Mouse (Mus musculus) adrenal gland, postnatal 36 days (tissue): ENCODE measurements at regions not wholly inside any gene's neighbourhood (a gene's known extent, or its start where the extent isn't known, plus 50 kb on each side); places are given as distances from the start of the nearest gene placed in this dataset.

ENCODE experiments used
- DNase-seq, 2 experiments: peaks; one replicate each; pipeline ENCODE4 v3.0.0; 2021; ENCODE audit warnings: mixed read lengths in 1 of 2

DNA sequence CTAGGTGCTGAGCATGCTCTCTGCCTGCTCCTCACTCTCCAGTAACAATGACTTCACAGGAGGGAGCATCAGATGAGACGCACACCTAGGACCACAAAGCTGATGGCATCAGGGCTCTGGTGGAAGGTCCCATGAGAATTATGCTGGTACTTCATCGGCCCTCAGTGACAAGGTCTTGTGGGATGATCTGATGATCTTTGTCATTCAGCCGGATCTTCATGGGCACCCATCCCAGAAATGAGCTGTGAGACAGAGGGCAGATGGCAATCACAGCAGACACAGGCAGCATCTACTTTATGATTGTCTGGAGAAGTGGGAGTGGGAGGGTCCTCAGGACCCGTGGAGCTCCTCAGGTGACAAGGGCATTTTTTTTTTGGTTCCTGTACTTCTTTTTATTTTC, 114.7 kb upstream of the Ctnnb1 start:
- peak in 1 of 2 experiments; percentile 38 for DNase-seq

DNA sequence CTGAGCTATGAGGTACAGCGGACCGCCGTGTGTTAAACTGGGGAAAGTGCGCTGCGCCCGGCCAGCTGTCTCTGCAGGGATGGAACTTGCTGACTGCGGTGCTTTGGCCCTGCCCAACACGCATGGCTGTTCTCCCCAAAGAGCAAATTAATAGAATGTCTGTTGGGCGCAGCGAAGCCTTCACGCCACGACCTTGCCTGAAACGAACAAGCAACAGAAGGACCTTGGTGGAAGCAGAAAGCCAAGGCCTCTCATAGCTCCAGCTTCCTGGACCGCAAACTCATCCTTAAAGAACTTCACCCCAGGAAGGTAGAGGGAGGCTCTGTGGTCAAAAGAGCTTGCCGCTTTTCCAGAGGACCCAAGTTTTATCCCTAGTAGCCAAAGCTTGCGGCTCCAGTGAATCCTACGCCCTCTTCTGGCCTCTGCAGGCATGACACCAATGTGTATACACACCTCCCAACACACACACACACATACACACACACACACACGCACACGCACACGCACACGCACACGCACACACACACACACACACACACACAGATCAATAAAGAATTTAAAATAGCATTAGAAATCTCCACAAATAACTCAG, 110.2 kb upstream of the Ctnnb1 start:
- peak; percentile 46 to 55 for DNase-seq

DNA sequence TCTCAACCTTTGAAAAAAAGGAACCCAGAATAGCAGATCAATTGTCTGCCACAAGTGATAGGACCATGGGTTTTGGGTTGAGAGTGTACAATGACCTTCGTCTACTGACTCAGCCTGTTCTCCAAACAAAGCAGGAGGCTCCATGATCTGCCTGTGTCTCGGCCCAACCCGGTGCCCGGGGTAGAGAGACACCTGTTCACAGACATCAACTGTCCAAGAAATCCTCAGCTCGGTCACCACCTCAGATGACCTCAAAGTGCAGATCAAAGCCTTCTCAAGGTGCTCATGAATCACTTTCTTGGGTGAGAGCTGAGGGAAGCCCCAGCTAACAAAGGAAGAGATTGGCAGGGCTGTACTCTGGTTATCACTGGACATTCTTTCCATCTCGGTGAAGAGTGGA, 108.1 kb upstream of the Ctnnb1 start:
- no peak for DNase-seq

DNA sequence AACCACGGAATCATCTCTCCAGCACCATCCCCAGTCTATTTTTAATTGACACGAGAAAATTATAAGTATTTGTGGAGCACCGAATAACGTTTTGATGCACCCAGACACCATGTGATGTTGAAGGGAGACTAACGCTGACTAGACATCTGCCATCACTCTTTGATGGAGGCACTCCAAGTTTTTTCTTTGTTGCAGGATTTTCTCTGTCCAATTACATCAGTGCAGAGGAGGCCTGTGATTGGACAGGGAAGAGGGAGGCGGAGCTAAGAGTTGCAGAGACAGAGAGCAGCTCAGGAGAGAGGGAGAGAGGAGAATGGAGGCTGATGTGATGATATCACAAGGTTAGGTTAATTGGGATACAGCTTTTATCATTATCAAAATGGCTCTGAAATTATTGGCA, 105.6 kb upstream of the Ctnnb1 start:
- DNase-seq = no peak

DNA sequence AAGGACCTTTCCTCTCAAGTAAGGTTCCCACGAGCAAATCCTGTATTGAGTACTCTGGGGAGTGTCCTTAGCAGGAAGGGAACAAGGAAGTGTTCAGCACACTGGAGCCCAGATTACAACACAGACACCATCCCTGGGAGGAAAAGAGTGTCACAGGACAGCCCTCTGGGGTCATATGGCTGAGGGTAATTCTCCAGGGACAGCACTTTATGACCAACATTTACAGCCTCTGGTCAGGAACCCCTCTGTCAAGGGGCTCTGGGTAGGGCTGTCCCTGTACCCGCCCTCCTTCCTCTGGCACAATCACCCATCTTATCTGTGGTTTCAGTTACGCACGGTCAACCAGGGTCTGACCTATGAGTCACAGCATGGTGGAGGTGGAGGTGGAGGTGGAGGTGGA, 102.8 kb upstream of the Ctnnb1 start:
- peak in 1 of 2 experiments; percentile 29 for DNase-seq

DNA sequence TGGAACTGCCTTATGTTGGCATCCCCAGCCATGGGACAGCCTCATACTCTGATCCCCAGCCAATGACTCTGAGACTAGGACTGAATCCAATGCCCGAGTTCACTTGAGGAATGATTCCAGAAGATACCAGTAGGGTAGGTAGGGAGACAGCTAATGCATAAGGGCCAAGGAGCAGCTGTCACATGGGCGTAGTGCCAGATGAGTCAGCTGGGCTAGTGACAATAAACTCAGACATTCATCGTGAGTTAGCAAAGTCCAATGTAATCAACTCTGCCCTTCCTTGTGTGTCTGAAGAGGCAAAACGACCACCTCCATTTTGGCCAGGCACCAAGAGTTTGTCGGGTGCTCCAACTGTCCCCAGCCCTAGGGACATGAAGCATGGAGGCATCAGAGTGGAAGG, 98.5 kb upstream of the Ctnnb1 start:
- peak; percentile 90 to 94 for DNase-seq

DNA sequence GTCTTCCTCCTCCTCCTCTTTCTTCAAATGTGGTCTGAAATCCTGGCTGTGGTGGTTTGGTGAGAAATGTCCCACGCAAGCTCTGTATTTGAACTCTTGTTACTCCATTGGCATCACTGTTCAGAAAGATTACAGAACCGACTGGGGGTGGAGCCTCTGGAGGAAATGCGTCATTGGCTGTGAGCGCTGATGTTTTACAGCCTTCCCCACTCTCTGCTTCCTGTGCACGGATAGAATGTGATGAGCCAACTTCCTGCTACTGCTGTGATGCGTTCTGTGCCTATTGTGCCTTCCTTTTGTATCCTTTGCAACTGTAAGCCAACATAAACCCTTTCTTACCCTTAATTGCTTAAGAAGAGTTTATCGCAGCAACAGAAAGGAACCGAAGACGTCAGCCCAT, 94.8 kb upstream of the Ctnnb1 start:
- DNase-seq = no peak

DNA sequence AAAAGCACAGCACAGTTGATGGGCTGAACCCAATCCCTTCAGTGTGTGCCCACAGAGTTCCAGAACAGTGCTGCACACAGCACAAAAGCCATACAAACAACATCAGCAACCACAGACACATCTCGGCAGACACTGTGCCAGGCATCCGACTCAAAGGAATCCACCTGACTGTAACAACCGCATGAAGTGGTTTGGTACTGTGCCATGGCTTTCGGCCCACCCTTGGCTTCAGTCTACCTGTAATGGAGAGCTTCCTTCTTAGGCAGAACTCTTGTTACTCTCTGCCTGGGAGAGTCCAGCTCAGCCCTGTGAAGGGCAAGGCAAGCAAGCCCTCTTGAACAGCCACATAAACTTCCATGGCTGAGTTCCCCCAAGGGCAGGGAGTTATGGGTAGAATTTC, 93.4 kb upstream of the Ctnnb1 start:
- no peak for DNase-seq

DNA sequence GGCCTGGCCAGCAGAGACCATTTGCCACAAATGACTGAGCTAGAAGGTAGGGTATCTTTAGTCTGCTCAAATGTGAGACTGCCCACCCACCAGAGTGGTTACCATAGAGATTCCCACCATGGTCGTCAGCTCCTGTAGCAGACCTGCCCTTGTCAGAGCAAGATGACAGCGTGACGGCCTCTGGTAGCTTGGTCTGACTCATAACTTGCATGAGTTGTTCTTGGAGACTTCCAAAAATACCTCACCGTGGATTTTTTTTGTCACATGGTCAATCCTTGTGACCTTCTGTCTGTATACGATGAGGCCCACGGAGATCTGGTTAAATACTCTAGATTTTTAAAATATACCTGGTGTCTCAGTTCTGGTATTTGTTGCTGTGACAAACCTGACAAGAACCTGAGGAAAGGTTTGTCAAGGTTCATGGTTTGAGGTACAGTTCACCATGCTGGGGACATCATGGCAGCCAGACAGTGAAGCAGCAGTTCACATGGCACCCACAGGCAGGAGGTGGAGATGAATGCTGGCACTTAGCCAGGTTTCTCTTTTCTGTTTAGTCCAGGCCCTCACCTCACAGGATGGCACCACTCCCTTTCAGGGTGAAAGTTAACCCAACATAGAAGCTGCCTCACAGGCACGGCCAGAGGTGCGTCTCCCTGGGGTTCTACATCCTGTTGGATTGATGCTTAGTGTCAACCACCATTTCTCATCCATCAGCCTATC, 91.4 kb upstream of the Ctnnb1 start:
- peak; percentile 26 to 31 for DNase-seq

DNA sequence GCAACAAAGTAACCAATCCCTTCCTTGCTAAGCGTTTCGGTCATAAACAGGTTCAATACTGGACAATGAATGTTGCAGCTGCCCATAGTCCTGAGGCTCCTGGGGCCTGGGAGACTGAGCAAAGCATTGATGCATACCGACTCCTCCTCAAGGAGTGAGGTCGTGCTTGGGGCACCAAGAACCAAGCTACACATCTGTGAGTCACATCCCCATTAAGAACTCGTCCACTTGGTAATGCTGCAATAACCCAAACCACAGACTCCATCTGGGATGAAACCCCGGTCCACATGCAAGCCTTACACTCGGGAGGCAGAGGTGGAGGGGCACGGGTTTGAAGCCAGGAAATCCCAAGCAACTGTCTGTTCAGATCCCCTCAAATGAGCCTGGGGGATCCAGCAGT, 85.3 kb upstream of the Ctnnb1 start:
- DNase-seq = no peak

DNA sequence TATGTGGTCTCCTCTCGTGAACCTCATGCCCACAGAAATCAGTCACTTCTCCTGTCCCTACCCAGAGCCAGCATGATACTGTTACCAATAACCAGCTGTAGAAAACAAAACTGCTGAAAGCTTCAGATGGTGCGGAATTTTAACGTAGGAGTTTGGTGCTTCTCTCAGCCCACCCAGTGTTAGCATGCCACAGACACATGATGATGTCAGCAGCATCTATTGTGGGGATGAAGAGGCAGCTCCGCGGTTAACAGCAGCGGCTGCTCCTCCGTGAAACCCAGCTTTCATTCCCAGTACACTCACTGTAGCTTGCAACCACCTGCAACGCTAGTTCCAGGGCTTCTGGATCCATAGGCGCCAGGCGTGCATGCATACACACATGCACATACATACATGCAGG, 83.5 kb upstream of the Ctnnb1 start:
- no peak for DNase-seq

DNA sequence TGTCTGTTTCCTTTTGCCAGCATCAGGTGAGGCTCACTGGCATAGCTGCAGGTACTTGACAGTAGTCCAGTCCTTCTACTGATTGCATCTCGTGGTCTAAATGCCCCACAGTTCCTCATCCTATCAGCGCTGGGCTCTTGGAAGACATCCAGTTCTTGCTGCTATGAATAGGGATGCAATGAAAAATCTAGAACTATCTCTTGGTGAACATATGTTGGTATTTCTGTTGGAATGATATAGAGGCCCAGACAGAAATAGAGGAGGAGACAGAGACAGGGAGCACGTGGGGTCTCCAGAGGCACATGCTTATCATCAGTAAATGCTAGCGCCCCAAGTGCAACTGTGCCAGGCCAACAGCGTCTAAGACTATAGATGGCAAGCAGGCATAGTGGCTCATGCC, 81.4 kb upstream of the Ctnnb1 start:
- no peak for DNase-seq

DNA sequence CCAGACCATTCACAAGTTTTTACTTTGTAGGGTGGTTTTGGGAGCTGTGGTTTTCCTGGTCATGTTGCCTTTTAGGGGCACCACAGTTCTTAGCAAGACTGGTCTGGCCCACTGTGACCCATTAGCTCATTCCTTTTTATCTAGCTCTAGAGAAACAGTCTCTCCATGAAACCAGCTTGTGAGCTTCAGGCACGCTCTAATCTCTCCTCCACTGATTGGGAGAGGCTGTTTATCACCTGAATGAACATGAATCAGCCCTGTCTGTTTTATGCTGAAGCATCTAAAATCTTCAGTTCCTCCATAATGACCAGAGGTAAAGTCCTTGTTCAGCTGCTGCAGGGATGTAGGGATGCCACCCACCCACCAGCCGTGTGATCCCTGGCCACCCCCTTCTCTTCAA, 80.1 kb upstream of the Ctnnb1 start:
- no peak for DNase-seq

DNA sequence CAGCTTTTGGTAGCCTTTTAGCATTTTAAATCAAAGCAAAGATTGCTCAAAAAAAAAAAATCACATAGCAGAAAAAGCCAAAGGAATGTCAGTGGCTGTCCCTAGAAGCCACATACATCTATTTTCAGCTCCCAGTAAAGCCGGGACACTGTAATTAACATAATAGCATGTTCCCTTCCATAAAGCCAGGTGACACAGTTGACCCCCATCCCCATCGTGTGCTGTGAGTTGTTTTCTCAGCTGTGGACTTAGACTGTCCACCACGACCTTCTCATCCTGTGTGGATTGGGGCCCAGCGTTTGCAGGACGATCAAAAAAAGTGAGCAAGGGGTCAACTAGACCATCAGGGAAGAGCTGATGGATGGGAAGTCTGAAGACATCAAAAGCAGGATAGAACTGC, 78.9 kb upstream of the Ctnnb1 start:
- no peak for DNase-seq

DNA sequence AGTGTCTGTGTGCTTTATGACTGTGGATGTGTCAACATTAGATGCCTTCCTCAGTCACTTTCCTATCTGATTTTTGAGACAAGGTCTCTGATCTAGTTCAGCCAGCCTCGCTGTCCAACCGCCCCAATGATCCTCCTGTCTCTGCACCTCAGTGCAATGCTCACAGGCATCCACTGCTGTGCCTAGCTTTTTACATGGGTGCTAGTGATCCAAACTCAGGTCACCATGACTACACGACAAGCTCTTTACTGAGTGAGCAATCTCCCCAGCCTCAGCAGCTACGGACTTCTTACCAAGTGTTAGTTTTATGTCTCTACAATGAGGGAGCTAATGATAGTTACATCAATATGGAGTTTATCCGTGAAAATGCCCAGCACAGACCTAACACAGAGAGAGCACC, 77.1 kb upstream of the Ctnnb1 start:
- no peak for DNase-seq

DNA sequence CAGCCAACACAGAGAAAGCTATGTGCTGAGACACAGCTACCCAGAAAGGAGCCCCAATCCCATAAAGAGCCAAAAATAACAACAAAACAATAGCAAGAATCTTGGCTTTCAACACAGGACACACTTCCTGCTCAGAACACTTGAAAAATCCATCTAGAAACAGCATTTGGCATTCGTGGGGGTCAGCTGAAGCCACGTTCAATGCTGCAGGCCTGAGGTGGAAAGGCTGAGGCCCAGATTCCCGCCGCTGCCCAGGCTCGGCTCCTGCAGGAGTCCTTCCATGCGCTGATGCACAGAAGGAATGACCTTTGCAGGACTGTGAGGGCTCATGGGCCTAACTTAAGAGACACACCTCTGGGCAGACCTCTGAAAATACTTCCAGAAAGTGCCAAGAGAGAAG, 76.4 kb upstream of the Ctnnb1 start:
- peak in 1 of 2 experiments; percentile 51 for DNase-seq

DNA sequence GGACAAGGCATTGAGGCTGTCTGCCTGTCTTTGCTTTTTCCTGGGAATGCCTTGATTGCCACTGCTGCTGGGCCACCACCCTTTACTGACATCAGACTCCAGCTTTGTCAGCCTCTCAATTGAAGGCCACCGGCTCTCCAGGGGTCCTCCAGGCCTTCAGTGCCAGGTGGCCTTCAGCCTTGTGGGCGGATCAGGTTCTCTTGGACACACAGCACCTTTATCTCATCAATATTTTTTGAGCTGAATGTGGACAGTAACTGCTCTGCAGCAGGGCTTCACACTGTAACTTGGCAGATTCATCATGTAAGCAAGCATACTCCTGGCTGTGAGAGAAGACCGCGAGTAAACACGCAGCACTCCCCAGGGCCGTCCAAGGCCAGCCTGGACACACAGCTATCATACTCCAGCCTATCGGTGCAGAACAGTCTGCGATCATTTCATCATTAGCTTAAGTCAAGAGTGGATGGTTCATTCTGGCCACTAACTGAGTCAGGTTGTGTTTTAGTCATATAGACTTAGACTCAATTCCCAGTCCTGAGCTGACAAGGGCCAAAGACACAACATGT, 75.9 kb upstream of the Ctnnb1 start:
- peak; percentile 28 to 53 for DNase-seq

DNA sequence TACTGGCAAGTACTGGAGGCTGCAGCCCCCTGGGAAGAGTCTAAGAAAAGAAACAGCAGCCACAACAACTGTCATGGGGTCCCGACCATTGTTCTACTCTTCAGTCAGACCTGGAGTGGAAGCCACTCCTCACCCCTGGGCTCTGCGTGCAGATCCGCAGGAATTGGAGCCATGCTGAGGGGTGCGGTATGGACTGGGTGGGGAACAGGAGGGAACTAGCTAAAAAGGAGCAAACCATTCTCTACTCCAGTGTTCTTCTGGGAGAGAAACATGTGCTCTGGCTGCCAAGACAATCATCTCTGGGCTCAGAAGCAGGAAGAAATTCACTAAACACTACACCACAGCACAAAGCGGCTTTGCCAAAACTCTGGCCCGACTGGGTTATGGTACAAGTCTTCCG, 74.7 kb upstream of the Ctnnb1 start:
- DNase-seq = no peak

DNA sequence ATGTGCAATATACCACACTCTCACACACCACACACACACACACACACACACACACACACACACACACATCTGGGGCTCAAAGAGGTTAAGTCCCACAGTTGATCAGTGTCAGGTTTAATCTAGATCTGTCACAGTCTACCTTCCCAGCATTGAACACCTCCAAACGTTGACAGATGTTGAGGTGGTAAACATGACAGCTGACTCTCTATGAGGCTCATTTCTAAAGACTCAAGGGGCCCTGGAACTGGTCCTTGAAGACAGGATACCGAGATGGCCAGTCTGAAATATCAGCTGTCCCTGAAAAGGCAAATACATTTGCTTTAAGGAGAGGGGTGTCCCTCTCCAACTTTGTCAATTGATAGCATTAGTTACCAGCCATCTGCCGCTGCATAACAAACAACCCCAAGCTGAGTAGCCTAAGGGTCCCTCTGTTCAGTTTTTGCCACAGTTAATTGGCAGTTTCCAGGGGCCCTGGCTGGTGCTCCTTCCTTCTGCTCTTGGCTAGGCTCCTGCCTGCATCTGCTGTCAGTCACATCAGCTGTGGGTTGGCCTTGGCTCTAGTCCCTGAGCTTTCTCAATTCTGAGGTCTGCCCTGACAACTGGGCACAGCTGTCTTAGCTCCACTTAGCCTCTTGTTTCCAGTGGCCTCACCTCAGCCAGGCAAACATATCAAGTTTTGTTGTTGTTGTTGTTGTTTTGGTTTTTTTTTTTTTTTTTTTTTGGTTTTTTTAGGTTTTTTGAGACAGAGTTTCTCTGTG, 73.5 kb upstream of the Ctnnb1 start:
- peak; percentile 72 to 73 for DNase-seq

DNA sequence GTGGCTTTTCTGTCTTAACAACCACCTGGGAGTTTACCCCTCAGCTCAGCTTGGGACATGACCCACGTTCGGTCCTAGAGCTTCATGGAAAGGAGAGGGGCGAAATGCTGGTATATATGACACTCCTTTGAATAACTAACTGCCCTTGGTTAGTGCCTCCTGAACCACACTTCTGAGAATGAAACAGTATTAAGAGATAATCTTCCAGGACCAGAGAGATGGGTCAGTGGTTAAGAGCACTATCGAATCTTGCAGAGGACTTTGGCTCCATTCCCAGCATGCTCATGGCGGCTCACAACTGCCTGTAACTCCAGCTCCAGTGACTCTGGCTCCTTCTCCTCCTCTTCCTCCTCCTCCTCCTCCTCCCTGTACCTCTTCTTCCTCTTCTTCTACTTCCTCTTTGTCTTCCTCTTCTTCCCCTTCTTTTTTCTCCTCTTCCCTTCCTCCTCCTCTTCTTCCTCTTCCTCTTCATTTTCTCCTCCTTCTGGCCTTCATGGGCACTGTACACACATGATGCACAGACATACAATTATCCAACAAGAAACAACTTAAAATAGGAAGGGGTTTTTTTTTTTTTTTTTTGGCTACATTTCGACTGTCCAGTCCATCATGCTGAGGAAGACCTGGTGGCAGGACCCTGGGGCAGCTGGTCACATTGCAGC, 71.0 kb upstream of the Ctnnb1 start:
- no peak for DNase-seq

DNA sequence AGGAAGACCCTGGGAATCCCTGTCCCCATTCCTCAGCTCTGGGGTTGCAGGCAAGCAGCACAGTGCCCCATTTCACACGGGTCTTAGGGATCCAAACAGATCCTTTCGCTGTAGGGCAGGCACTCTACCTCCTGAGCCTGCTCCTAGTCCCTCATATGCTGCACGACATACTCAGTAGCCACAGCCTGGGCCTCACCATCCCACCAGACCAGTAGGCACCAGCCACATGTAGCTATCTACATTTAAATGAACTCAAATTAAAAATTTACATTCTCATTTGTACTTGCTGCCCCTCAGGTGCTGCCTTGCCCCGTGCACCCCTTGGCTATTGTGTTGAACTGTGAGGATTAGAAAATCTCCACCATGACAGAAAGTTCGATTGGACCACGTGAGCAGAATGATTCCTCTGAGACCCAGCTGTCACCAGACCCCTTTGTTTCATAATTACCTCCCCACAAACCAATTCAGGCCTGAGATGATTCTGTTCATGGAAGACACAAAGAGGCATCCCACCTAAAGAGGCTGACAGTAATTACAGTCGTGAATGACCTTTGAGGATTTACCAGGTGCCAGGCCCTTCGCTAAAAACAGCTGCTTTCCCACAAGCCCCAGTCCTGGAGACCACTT, 67.9 kb upstream of the Ctnnb1 start:
- DNase-seq = no peak

DNA sequence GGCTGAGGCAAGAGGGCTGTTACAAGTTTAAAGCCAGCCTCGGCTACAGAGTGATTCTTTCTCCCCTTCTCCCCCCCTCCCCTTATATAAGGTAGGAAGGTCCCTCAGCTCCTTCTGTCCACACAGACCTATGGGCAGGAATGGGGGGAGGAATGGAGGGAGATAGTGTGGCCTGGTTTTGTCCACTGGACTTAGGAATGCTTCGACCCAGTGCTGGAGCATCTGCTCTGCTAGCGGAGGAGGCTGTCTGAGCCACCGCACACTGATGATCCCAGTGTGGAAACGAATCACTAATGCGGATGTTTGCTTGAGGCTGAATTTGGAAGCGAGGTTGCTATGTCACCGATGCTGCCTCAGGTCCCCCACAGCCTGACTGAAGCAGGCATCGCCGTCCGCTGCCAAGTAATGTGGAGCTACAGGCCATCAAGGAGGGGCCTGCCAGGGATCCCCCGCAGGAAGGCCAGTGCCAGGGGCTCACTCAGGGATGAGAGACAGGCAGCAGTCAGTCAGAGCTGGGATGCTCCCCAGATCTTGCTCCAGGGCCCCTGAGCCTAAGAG, 67.1 kb upstream of the Ctnnb1 start:
- no peak for DNase-seq
